Mouse (Mus musculus) mouse embryonic stem cell (cell line): Measurements from ENCODE around the gene Rapgef2.
"Not testable (repeated sequence)": the region's sequence is repeated elsewhere in the genome, so short reads cannot be mapped to it uniquely, and the experiment has no call there.

Experiments used
- in situ Hi-C, 2 experiments: fragments of 300-500 bp; cut with MboI; formaldehyde crosslinking; loops; 1 replicate in 1 of 2; 3 replicates in 1 of 2; pipeline ENCODE4 v1.14.3; 2019 to 2020; ENCODE audit warnings: low sequenced_read_pairs in 2 of 2, low pct_unique_long_range_greater_than_20kb in 1 of 2, mixed read lengths in 1 of 2; ENCODE audit not compliant: unreplicated experiment in 1 of 2

The Rapgef2 gene

GRCm38 (mm10) chr3:79187912-79188311 lies 98.4 kb downstream of the Rapgef2 start:
- in situ Hi-C loops, result no loop called here

- in situ Hi-C loops, result no loop called here
Observed at GRCm38 (mm10) chr3:79182290-79182689, 104.0 kb downstream of the Rapgef2 start.

GRCm38 (mm10) chr3:79181248-79181991 lies 104.9 kb downstream of the Rapgef2 start:
- in situ Hi-C loops, result no loop called here

- in situ Hi-C loops, result no loop called here
Observed at GRCm38 (mm10) chr3:79180086-79180485, 106.2 kb downstream of the Rapgef2 start.

GRCm38 (mm10) chr3:79179499-79180053 lies 106.7 kb downstream of the Rapgef2 start:
- in situ Hi-C loops, result no loop called here

GRCm38 (mm10) chr3:79178708-79179107 lies 107.6 kb downstream of the Rapgef2 start:
- in situ Hi-C loops, result no loop called here

- in situ Hi-C loops, result no loop called here
Observed at GRCm38 (mm10) chr3:79178070-79178469, 108.2 kb downstream of the Rapgef2 start.

GRCm38 (mm10) chr3:79177136-79177870 lies 109.0 kb downstream of the Rapgef2 start:
- in situ Hi-C loops, result no loop called here

- in situ Hi-C loops, result no loop called here
Observed at GRCm38 (mm10) chr3:79174168-79174567, 112.1 kb downstream of the Rapgef2 start.

GRCm38 (mm10) chr3:79173291-79173690 lies 113.0 kb downstream of the Rapgef2 start:
- in situ Hi-C loops, result no loop called here

GRCm38 (mm10) chr3:79171146-79171545 lies 115.2 kb downstream of the Rapgef2 start:
- in situ Hi-C loops, result not testable (repeated sequence)

- in situ Hi-C loops, result no loop called here
Observed at GRCm38 (mm10) chr3:79168168-79168827, 118.0 kb downstream of the Rapgef2 start.

GRCm38 (mm10) chr3:79167586-79167985 lies 118.7 kb downstream of the Rapgef2 start:
- in situ Hi-C loops, result no loop called here

GRCm38 (mm10) chr3:79161834-79162401 lies 124.4 kb downstream of the Rapgef2 start:
- in situ Hi-C loops, result no loop called here

GRCm38 (mm10) chr3:79161093-79161723 lies 125.1 kb downstream of the Rapgef2 start:
- in situ Hi-C loops, result no loop called here

GRCm38 (mm10) chr3:79158254-79158653 lies 128.1 kb downstream of the Rapgef2 start:
- in situ Hi-C loops, result no loop called here

- in situ Hi-C loops, result no loop called here
Observed at GRCm38 (mm10) chr3:79153039-79153487, 133.3 kb downstream of the Rapgef2 start.

GRCm38 (mm10) chr3:79145407-79146055 lies 140.8 kb downstream of the Rapgef2 start:
- in situ Hi-C loops, result no loop called here
